Mouse (Mus musculus): ENCODE measurements at regions not wholly inside any gene's neighbourhood (a gene's known extent, or its start where the extent isn't known, plus 50 kb on each side); places are given as distances from the start of the nearest gene placed in this dataset.
"Not testable (repeated sequence)": the region's sequence is repeated elsewhere in the genome, so short reads cannot be mapped to it uniquely, and the experiment has no call there.

DNA sequence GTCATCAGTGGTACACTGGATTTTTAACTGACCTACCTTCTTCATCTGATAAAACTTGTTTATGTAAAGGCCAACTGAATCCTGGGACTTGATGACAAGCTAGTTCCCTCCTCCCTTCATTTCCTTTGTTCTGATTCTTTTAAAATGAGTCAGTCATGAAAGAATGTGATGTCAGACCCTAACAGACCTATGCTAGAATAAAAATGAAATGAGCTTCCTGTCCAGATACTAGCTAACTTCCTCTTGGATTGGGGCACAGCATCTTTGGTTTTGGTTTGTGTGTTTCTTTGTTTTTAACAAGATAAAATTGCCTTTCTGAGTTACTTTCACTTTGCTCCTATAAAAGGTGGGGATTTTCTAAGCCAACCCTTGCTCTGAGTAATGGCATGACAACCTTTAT is 225.2 kb upstream of the Ngly1 start:
- Histone ChIP-seq H3K27me3 (replicated peaks) (no peaks in the 10 kb centered on the region), H3K36me3 (replicated peaks; ENCODE audit: low read length) (no peaks in the 10 kb centered on the region), H3K9me3 (no peaks in the 10 kb centered on the region), H3K4me1 (no peaks in the 10 kb centered on the region), H3K4me3 (replicated peaks) (no peak overlapping the region)
- no peak for TF ChIP-seq FLI1 (IDR thresholded peaks at IDR 0.05; ENCODE audit: low read length)
- TF ChIP-seq GATA1 (IDR thresholded peaks at IDR 0.05; ENCODE audit: borderline replicate concordance, low read length): no peak

DNA sequence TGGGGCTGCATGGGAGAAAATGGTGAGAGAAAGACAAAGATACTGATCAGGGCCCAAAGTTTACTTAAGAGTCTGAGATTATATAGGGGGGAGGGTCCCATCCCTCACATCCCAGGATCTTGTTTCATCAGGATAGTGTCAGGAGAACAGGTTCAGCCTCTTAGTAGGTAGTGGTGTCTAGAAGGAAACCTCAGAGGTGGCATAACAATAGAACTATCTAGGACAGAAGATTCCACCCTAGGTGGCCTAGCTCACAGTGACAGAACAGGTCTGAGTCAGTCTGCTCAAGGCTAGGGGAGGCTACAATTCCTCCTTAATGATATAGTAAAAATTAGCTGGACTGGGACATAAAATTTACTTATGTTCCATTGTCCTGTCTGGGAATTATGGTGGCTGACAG is 211.3 kb upstream of the Ngly1 start:
- Histone ChIP-seq H3K4me1 (no peaks in the 10 kb centered on the region), H3K36me3 (replicated peaks; ENCODE audit: low read length) (no peaks in the 10 kb centered on the region), H3K9me3 (no peaks in the 10 kb centered on the region), H3K27me3 (replicated peaks) (no peaks in the 10 kb centered on the region), H3K4me3 (replicated peaks) (no peak overlapping the region)
- TF ChIP-seq FLI1 (IDR thresholded peaks at IDR 0.05; ENCODE audit: low read length): no peak

DNA sequence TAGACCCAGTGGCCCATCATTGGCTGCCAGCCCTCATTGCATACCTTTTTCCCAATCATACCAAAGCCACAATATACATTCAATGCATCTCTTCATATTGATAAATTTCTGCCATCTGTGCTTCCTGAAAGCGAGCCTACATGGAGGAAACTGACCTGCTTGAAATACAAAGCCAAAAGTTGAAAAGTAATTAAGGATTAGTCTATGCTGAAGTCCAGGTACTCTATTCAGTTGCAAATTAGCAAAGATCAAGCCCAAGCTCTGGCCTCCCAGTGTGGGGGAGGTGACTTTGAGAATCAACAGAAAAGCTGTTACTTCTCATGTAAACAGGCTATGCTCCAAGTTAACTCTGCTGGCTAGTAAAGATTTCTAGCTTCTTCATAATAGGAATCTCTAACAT is 210.7 kb upstream of the Ngly1 start:
- no peaks in the 10 kb centered on the region for H3K4me1 ChIP-seq
- H3K36me3 ChIP-seq (replicated peaks; ENCODE audit: low read length): no peaks in the 10 kb centered on the region
- H3K4me3 ChIP-seq (replicated peaks): no peak overlapping the region
- TF ChIP-seq GATA1 (IDR thresholded peaks at IDR 0.05; ENCODE audit: borderline replicate concordance, low read length) (no peak), FLI1 (IDR thresholded peaks at IDR 0.05; ENCODE audit: low read length) (no peak)
- H3K9me3 ChIP-seq: no peaks in the 10 kb centered on the region
- H3K27me3 ChIP-seq (replicated peaks): no peaks in the 10 kb centered on the region

GRCm38 (mm10) chr14:16044466-16044865 is 204.6 kb upstream of the Ngly1 start:
- no peak overlapping the region for H3K4me3 ChIP-seq (replicated peaks)
- H3K36me3 ChIP-seq (replicated peaks; ENCODE audit: low read length): no peaks in the 10 kb centered on the region
- no peaks in the 10 kb centered on the region for H3K4me1 ChIP-seq
- no peaks in the 10 kb centered on the region for H3K9me3 ChIP-seq
- TF ChIP-seq FLI1 (IDR thresholded peaks at IDR 0.05; ENCODE audit: low read length) (no peak), GATA1 (IDR thresholded peaks at IDR 0.05; ENCODE audit: borderline replicate concordance, low read length) (no peak)
- no peaks in the 10 kb centered on the region for H3K27me3 ChIP-seq (replicated peaks)

GRCm38 (mm10) chr14:16072534-16072933 is 176.5 kb upstream of the Ngly1 start:
- H3K36me3 ChIP-seq (replicated peaks; ENCODE audit: low read length); H3K4me1 ChIP-seq; H3K27me3 ChIP-seq (replicated peaks); H3K9me3 ChIP-seq; H3K4me3 ChIP-seq (replicated peaks): not testable (repeated sequence)

DNA sequence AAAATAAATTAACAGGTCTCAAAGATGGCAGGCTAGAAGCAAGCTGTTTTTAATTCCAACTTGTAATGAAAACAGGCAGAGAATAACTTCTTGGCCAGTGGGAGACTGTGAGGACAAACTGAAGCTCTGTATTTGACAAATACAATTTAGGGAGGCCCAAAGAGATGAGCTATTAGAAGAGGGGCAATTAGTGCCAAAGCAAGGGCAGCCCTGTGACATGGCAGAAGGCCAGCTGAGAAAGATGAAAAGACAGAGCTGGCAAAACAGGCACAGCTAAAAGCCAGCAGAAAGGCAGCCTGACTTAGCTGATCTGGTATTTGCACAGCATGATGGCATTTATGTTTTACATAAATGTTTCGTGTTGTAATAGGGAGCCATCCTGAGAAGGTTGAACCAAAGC is 175.0 kb upstream of the Ngly1 start:
- Histone ChIP-seq H3K27me3 (replicated peaks) (no peaks in the 10 kb centered on the region), H3K4me1 (no peaks in the 10 kb centered on the region), H3K4me3 (replicated peaks) (no peak overlapping the region), H3K36me3 (replicated peaks; ENCODE audit: low read length) (no peaks in the 10 kb centered on the region), H3K9me3 (peaks cover 8% of the 10 kb centered on the region; the same call in 1 of the 2 replicates)
- no peak for TF ChIP-seq FLI1 (IDR thresholded peaks at IDR 0.05; ENCODE audit: low read length)
- no peak for TF ChIP-seq GATA1 (IDR thresholded peaks at IDR 0.05; ENCODE audit: borderline replicate concordance, low read length)

GRCm38 (mm10) chr14:16079096-16079495 is 170.0 kb upstream of the Ngly1 start:
- no peaks in the 10 kb centered on the region for H3K4me1 ChIP-seq
- no peaks in the 10 kb centered on the region for H3K27me3 ChIP-seq (replicated peaks)
- no peak overlapping the region for H3K4me3 ChIP-seq (replicated peaks)
- H3K36me3 ChIP-seq (replicated peaks; ENCODE audit: low read length): no peaks in the 10 kb centered on the region
- TF ChIP-seq FLI1 (IDR thresholded peaks at IDR 0.05; ENCODE audit: low read length) (no peak), GATA1 (IDR thresholded peaks at IDR 0.05; ENCODE audit: borderline replicate concordance, low read length) (no peak)
- H3K9me3 ChIP-seq: no peaks in the 10 kb centered on the region

DNA sequence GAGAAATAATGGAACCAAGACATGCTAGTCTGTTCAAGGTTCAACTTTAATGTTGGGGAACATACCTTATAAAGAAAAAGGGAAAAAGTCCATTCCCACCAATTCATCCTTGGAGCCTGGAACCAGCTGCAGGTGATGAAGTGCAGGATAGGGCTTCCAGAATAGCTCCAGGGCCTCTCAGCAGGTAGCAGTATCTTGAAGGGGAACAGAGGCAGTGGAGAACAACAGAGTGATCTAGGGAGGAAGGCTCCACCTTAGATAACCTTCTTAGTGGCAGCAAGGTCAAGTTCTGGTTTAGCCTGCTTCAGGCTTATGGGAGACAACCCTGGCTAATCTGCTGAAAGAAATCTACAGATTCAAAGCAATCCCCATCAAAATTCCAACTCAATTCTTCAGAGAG is 161.8 kb upstream of the Ngly1 start:
- H3K36me3 ChIP-seq (replicated peaks; ENCODE audit: low read length); H3K4me1 ChIP-seq; H3K4me3 ChIP-seq (replicated peaks); H3K27me3 ChIP-seq (replicated peaks); H3K9me3 ChIP-seq: not testable (repeated sequence)

DNA sequence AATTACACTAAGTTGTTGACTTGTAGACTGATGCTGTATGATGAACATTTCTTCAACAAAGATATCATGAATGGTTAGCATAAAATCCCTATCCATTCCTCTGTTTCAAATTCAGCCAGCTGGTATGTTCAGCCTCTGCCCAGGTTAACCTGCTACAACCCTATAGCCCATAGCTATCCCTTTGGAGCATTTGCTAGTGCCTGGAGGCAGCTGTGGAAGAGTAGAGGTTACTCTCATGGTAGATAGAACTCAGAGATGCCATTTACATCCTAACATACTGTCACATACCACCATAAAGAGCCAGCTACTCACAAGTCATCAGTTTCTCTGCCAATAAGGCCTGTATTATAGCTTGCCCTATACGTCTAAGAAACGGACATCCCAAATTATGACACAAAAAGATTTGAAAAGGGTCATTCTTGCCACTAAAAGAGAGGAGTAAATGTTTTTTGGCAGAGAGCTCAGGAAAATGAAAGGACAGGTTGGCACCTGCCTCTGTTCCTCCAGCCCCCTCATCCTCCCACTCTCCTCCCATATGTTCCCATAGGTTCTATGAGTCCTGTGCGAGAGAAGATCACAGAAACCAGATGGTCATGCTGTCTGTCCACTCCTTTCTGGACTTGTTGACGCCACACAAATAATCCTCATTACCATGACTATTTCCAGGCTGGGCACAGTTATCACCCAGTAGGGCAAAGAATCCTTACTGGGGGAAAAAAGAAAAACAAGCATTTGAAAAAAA is 156.5 kb upstream of the Ngly1 start:
- TF ChIP-seq FLI1 (IDR thresholded peaks at IDR 0.05; ENCODE audit: low read length): no peak
- no peak for TF ChIP-seq GATA1 (IDR thresholded peaks at IDR 0.05; ENCODE audit: borderline replicate concordance, low read length)

GRCm38 (mm10) chr14:16093133-16093505 is 156.0 kb upstream of the Ngly1 start:
- Histone ChIP-seq H3K9me3 (no peaks in the 10 kb centered on the region), H3K4me1 (no peaks in the 10 kb centered on the region), H3K27me3 (replicated peaks) (no peaks in the 10 kb centered on the region), H3K36me3 (replicated peaks; ENCODE audit: low read length) (no peaks in the 10 kb centered on the region), H3K4me3 (replicated peaks) (no peak overlapping the region)
- TF ChIP-seq GATA1 (IDR thresholded peaks at IDR 0.05; ENCODE audit: borderline replicate concordance, low read length): no peak
- no peak for TF ChIP-seq FLI1 (IDR thresholded peaks at IDR 0.05; ENCODE audit: low read length)

More for the DNA sequence above, 156.5 kb upstream of the Ngly1 start:
- no peaks in the 10 kb centered on the region for H3K36me3 ChIP-seq (replicated peaks; ENCODE audit: low read length)
- H3K4me3 ChIP-seq (replicated peaks): no peak overlapping the region
- H3K27me3 ChIP-seq (replicated peaks): no peaks in the 10 kb centered on the region
- no peaks in the 10 kb centered on the region for H3K9me3 ChIP-seq
- H3K4me1 ChIP-seq: no peaks in the 10 kb centered on the region

DNA sequence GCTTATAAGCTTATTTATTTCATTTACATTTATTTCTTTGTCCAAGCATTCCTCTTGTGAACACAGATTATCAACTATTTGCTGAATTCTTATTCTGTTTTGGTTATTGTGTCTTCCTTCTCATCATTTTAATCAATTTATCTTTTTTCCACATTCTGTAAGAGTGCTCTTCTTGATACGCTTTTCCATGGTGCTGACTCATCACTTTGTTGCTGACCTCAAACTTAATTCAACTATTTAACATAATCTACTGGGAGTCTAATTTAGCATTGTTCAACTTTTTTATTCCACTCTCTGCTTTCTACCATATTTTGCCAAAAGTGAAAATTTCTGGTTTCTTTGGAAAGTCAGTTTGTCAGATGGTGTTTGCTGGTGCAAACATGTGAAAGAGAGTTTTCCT is 139.7 kb upstream of the Ngly1 start:
- Histone ChIP-seq H3K4me3 (replicated peaks) (no peak overlapping the region), H3K4me1 (no peaks in the 10 kb centered on the region), H3K27me3 (replicated peaks) (no peaks in the 10 kb centered on the region), H3K9me3 (no peaks in the 10 kb centered on the region), H3K36me3 (replicated peaks; ENCODE audit: low read length) (no peaks in the 10 kb centered on the region)
- TF ChIP-seq FLI1 (IDR thresholded peaks at IDR 0.05; ENCODE audit: low read length) (no peak), GATA1 (IDR thresholded peaks at IDR 0.05; ENCODE audit: borderline replicate concordance, low read length) (no peak)
